Mouse (Mus musculus) ovary, postnatal 14 days (tissue): ENCODE results near the gene Ikzf1.

Experiments used
- DNase-seq: peaks from one replicate; pipeline ENCODE4 v3.0.0; 2022; ENCODE audit warnings: low spot score

Ikzf1 gene

GRCm38 (mm10) chr11:11808820-11809403, 124.1 kb downstream of the Ikzf1 start, which contains the start of gene Fignl1:
Fignl1 (minus strand) TSS chr11:11808962.
- peak; percentile 97 for DNase-seq

GRCm38 (mm10) chr11:11809404-11810175, 124.8 kb downstream of the Ikzf1 start:
- no peak for DNase-seq

DNA sequence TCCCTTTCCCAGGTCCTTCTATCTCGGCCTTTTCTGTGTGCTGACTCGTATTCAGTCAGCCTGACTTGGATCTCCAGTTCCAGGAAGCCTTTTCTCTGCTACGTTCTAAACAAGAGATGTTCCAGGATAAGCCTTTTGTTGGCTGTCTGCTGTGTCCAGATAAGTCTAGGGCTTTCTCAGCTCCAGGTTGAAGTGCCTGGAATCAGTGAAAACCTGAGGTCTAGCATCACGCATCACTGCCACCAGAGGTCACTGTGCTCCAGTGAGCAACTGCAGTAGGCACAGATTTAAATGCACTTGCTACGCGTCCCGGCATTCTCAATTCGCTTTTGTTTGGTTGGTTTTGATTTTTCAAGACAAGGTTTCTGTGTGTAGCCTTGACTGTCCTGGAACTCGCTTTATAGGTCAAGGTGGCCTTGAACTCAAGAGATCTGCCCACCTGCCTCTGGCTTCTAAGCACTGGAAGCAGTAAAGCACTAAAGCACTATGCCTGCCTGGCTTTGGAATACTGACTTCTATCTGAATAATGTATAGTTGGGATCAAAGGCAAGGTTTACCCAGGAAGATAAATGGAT, 127.2 kb downstream of the Ikzf1 start:
- peak; percentile 61 for DNase-seq

DNA sequence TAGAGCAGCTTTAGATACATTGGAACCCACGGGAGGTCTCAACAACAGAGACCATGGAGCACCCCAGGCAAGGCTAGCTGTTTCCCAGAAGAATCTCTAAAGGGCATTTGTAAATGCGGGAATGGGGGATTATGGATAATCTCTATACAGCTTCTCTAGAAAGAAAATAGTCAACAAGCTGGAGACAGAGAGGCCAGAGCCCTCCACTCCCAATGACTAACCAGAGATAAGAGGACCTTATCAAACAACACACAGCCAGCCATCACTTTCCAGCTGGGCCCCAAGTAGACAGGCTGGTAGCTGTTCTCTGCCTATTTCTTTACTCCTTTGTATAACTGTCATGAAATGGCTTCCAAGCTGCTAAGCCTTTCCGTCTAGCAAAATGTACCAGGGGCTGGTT, 130.9 kb downstream of the Ikzf1 start:
- DNase-seq = no peak

- DNase-seq = no peak
Observed at GRCm38 (mm10) chr11:11818797-11819196, 134.0 kb downstream of the Ikzf1 start.

DNA sequence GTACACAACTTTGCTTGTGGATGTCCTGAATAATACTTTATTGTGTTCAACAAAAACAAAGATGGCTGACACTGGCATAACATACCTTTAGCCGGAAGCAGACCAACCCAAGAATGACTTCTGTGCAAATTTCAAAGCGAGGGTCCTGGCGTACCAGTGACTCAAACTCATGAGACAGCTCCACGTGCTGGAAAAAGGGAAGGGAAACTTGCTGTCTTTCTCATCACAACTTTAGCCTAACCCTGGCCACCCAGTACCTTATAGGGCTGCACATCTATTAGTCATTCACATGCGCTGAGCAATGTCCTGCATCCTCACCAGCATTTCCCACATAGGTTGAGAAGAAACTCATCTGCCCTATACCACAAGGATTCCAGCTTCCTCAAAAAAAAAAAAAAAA, 134.4 kb downstream of the Ikzf1 start:
- DNase-seq = no peak

GRCm38 (mm10) chr11:11820251-11820650, 135.4 kb downstream of the Ikzf1 start:
- DNase-seq = peak; percentile 79

DNA sequence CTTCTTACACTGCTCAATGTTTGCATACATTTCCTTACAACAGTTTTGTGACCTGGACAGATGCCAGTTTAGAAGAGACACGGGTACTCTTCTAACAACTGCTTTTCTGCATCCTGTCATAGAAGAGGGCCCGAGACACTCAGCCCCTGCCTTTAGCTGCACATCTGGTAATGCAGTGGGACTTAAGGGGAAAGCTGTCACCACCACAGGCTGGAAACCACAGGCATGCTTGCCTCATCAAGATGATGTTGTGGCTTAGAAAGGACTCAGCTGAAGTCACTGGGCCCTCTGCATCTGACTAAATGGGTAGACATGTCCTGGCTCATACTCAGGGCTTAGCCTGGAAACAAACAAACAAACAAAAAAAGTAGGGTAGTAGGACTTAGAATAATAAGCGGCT, 135.9 kb downstream of the Ikzf1 start:
- no peak for DNase-seq

GRCm38 (mm10) chr11:11821387-11821975, 136.7 kb downstream of the Ikzf1 start:
- no peak for DNase-seq
